Mouse (Mus musculus) MEL (cell line): ENCODE measurements around the gene Lurap1.
A peak's percentile ranks its signal among the peaks of the same experiment; 100 is the strongest.

Experiments
- CTCF ChIP-seq, 3 experiments: IDR thresholded peaks in 2 of 3; conservative IDR thresholded peaks in 1 of 3; 2 replicates each; pipeline ENCODE4 v1.5.1; 2011 to 2012; ENCODE audit warnings: low read length in 3 of 3, low read depth in 2 of 3, mild to moderate bottlenecking in 2 of 3, improper control_type of control experiment in 1 of 3, inconsistent platforms in 1 of 3, mixed read lengths in 1 of 3, moderate library complexity in 1 of 3; ENCODE audit not compliant: control insufficient read depth in 1 of 3, insufficient read depth in 1 of 3, poor library complexity in 1 of 3, severe bottlenecking in 1 of 3
- ELF1 ChIP-seq: IDR thresholded peaks from 2 replicates; pipeline ENCODE4 v1.6.1; 2014; ENCODE audit warnings: low read depth, mild to moderate bottlenecking, inconsistent platforms, low read length, improper control_type of control experiment, moderate library complexity
- EP300 ChIP-seq, 2 experiments: IDR thresholded peaks; 2 replicates each; pipeline ENCODE4 v1.6.1; 2011; ENCODE audit warnings: improper control_type of control experiment in 2 of 2, low read length in 2 of 2, low read depth in 1 of 2, mild to moderate bottlenecking in 1 of 2
- HCFC1 ChIP-seq: IDR thresholded peaks from 2 replicates; pipeline ENCODE4 v1.6.1; 2012; ENCODE audit warnings: low read depth, mild to moderate bottlenecking, inconsistent platforms, low read length, improper control_type of control experiment, moderate library complexity
- POLR2A ChIP-seq, 2 experiments: IDR thresholded peaks; 2 replicates each; pipeline ENCODE4 v1.6.1; 2011 to 2012; ENCODE audit warnings: low read length in 2 of 2, mild to moderate bottlenecking in 2 of 2, control low read depth in 1 of 2, improper control_type of control experiment in 1 of 2, low read depth in 1 of 2, moderate library complexity in 1 of 2; ENCODE audit not compliant: control insufficient read depth in 1 of 2, insufficient read depth in 1 of 2, poor library complexity in 1 of 2
- RAD21 ChIP-seq: IDR thresholded peaks from 2 replicates; pipeline ENCODE4 v1.6.1; 2011; ENCODE audit warnings: mild to moderate bottlenecking, low read depth, low read length, improper control_type of control experiment
- SIN3A ChIP-seq: IDR thresholded peaks from 2 replicates; pipeline ENCODE4 v1.6.1; 2012; ENCODE audit warnings: low read length, improper control_type of control experiment, inconsistent platforms
- TAL1 ChIP-seq: IDR thresholded peaks from 2 replicates; pipeline ENCODE4 v1.6.1; 2012; ENCODE audit warnings: mild to moderate bottlenecking, inconsistent platforms, low read length, moderate library complexity, mixed read lengths
- TCF12 ChIP-seq: IDR thresholded peaks from 2 replicates; pipeline ENCODE4 v1.6.1; 2014; ENCODE audit warnings: low read depth, mild to moderate bottlenecking, inconsistent platforms, low read length, improper control_type of control experiment, moderate library complexity
- ZC3H11A ChIP-seq: IDR thresholded peaks from 2 replicates; pipeline ENCODE4 v1.6.1; 2012; ENCODE audit warnings: low read depth, mild to moderate bottlenecking, inconsistent platforms, low read length, improper control_type of control experiment
- ZNF384 ChIP-seq: IDR thresholded peaks from 2 replicates; pipeline ENCODE4 v1.6.1; 2012; ENCODE audit warnings: low read depth, mild to moderate bottlenecking, inconsistent platforms, low read length, improper control_type of control experiment

- TF ChIP-seq HCFC1, result no peak
- TF ChIP-seq SIN3A, result no peak
- no peak for TF ChIP-seq CTCF (IDR thresholded peaks at IDR 0.05 in 2 of 3, conservative IDR thresholded peaks at IDR 0.05 in 1 of 3; ENCODE audit: control insufficient read depth in 1 of 3, insufficient read depth in 1 of 3, low read depth in 2 of 3, low read length in 3 of 3, poor library complexity in 1 of 3, severe bottlenecking in 1 of 3)
- no peak for TF ChIP-seq TAL1
- no peak for TF ChIP-seq TCF12
- TF ChIP-seq POLR2A (IDR thresholded peaks at IDR 0.05; ENCODE audit: control insufficient read depth in 1 of 2, insufficient read depth in 1 of 2, low read depth in 1 of 2, low read length in 2 of 2, poor library complexity in 1 of 2), result no peak
- TF ChIP-seq ELF1, result no peak
- TF ChIP-seq ZNF384, result peak; percentile 78
- no peak for TF ChIP-seq RAD21
- no peak for TF ChIP-seq ZC3H11A
- TF ChIP-seq EP300 (IDR thresholded peaks at IDR 0.05; ENCODE audit: low read depth in 1 of 2, low read length in 2 of 2), result peak in 1 of 2 experiments; percentile 25; a peak in 1 of 4 replicates
These were observed 41.2 kb upstream of the Lurap1 start for GRCm38 (mm10) chr4:116192286-116192835.
